Mouse (Mus musculus): Measurements from ENCODE around the gene Dock7. TPM values are rescaled to one million over a fixed set of nuclear protein-coding genes. Genes with fewer than 3 reads are reported as not detected.
"Not testable (repeated sequence)": the region's sequence is repeated elsewhere in the genome, so short reads cannot be mapped to it uniquely, and the experiment has no call there.

Dock7 gene
- polyA plus RNA-seq, 1 experiment: 125 TPM

GRCm38 (mm10) chr4:99044854-99045253 is 75.9 kb downstream of the Dock7 start:
- TF ChIP-seq CTCF (IDR thresholded peaks at IDR 0.05; ENCODE audit: borderline replicate concordance, insufficient read depth, low read length) (no peak), POLR2A (IDR thresholded peaks at IDR 0.05; ENCODE audit: low read depth, low read length) (no peak)
- Histone ChIP-seq H3K4me3 (ENCODE audit: insufficient read depth, low read length) (no peak overlapping the region), H3K27ac (ENCODE audit: insufficient read depth, low read length) (no peak overlapping the region), H3K4me1 (ENCODE audit: control insufficient read depth, insufficient read depth, low read length) (no peaks in the 10 kb centered on the region)

- Histone ChIP-seq H3K27ac (ENCODE audit: insufficient read depth, low read length) (no peak overlapping the region), H3K4me3 (ENCODE audit: insufficient read depth, low read length) (no peak overlapping the region), H3K4me1 (ENCODE audit: control insufficient read depth, insufficient read depth, low read length) (no peaks in the 10 kb centered on the region)
- no peak for TF ChIP-seq CTCF (IDR thresholded peaks at IDR 0.05; ENCODE audit: borderline replicate concordance, insufficient read depth, low read length)
- TF ChIP-seq POLR2A (IDR thresholded peaks at IDR 0.05; ENCODE audit: low read depth, low read length): no peak
Measured at GRCm38 (mm10) chr4:99032921-99033320, 87.8 kb downstream of the Dock7 start.

GRCm38 (mm10) chr4:99030686-99031085 is 90.0 kb downstream of the Dock7 start, which contains the start of gene Angptl3:
Gene Angptl3 (plus strand): TSS chr4:99030954.
- H3K4me1 ChIP-seq (ENCODE audit: control insufficient read depth, insufficient read depth, low read length): no peaks in the 10 kb centered on the region
- H3K4me3 ChIP-seq (ENCODE audit: insufficient read depth, low read length): no peak within 1 kb of the TSS
- H3K27ac ChIP-seq (ENCODE audit: insufficient read depth, low read length): no peak within 1 kb of the TSS
- TF ChIP-seq CTCF (IDR thresholded peaks at IDR 0.05; ENCODE audit: borderline replicate concordance, insufficient read depth, low read length): no peak
- no peak for TF ChIP-seq POLR2A (IDR thresholded peaks at IDR 0.05; ENCODE audit: low read depth, low read length)

GRCm38 (mm10) chr4:99028377-99028776 is 92.3 kb downstream of the Dock7 start:
- Histone ChIP-seq H3K4me1 (ENCODE audit: control insufficient read depth, insufficient read depth, low read length) (no peaks in the 10 kb centered on the region), H3K4me3 (ENCODE audit: insufficient read depth, low read length) (no peak overlapping the region), H3K27ac (ENCODE audit: insufficient read depth, low read length) (no peak overlapping the region)
- no peak for TF ChIP-seq CTCF (IDR thresholded peaks at IDR 0.05; ENCODE audit: borderline replicate concordance, insufficient read depth, low read length)
- no peak for TF ChIP-seq POLR2A (IDR thresholded peaks at IDR 0.05; ENCODE audit: low read depth, low read length)

- Histone ChIP-seq H3K27ac (ENCODE audit: insufficient read depth, low read length) (no peak overlapping the region), H3K4me1 (ENCODE audit: control insufficient read depth, insufficient read depth, low read length) (peaks cover 3% of the 10 kb centered on the region; the same call in 1 of the 2 replicates), H3K4me3 (ENCODE audit: insufficient read depth, low read length) (no peak overlapping the region)
- no peak for TF ChIP-seq CTCF (IDR thresholded peaks at IDR 0.05; ENCODE audit: borderline replicate concordance, insufficient read depth, low read length)
- no peak for TF ChIP-seq POLR2A (IDR thresholded peaks at IDR 0.05; ENCODE audit: low read depth, low read length)
Measured at GRCm38 (mm10) chr4:99022221-99022620, 98.5 kb downstream of the Dock7 start.

- H3K4me1 ChIP-seq (ENCODE audit: control insufficient read depth, insufficient read depth, low read length): no peaks in the 10 kb centered on the region
- no peak overlapping the region for H3K27ac ChIP-seq (ENCODE audit: insufficient read depth, low read length)
- no peak overlapping the region for H3K4me3 ChIP-seq (ENCODE audit: insufficient read depth, low read length)
- TF ChIP-seq CTCF (IDR thresholded peaks at IDR 0.05; ENCODE audit: borderline replicate concordance, insufficient read depth, low read length) (no peak), POLR2A (IDR thresholded peaks at IDR 0.05; ENCODE audit: low read depth, low read length) (no peak)
Measured at GRCm38 (mm10) chr4:99011039-99011438, 109.7 kb downstream of the Dock7 start.

GRCm38 (mm10) chr4:99006319-99006718 is 114.4 kb downstream of the Dock7 start:
- no peak overlapping the region for H3K4me3 ChIP-seq (ENCODE audit: insufficient read depth, low read length)
- no peaks in the 10 kb centered on the region for H3K4me1 ChIP-seq (ENCODE audit: control insufficient read depth, insufficient read depth, low read length)
- no peak overlapping the region for H3K27ac ChIP-seq (ENCODE audit: insufficient read depth, low read length)
- no peak for TF ChIP-seq POLR2A (IDR thresholded peaks at IDR 0.05; ENCODE audit: low read depth, low read length)
- TF ChIP-seq CTCF (IDR thresholded peaks at IDR 0.05; ENCODE audit: borderline replicate concordance, insufficient read depth, low read length): no peak

GRCm38 (mm10) chr4:99005574-99005973 is 115.1 kb downstream of the Dock7 start:
- TF ChIP-seq CTCF (IDR thresholded peaks at IDR 0.05; ENCODE audit: borderline replicate concordance, insufficient read depth, low read length): no peak
- no peak for TF ChIP-seq POLR2A (IDR thresholded peaks at IDR 0.05; ENCODE audit: low read depth, low read length)
- H3K4me3 ChIP-seq (ENCODE audit: insufficient read depth, low read length): no peak overlapping the region
- H3K4me1 ChIP-seq (ENCODE audit: control insufficient read depth, insufficient read depth, low read length): no peaks in the 10 kb centered on the region
- no peak overlapping the region for H3K27ac ChIP-seq (ENCODE audit: insufficient read depth, low read length)

GRCm38 (mm10) chr4:98993491-98993890 is 127.2 kb downstream of the Dock7 start:
- no peak overlapping the region for H3K4me3 ChIP-seq (ENCODE audit: insufficient read depth, low read length)
- H3K27ac ChIP-seq (ENCODE audit: insufficient read depth, low read length): no peak overlapping the region
- H3K4me1 ChIP-seq (ENCODE audit: control insufficient read depth, insufficient read depth, low read length): no peaks in the 10 kb centered on the region
- TF ChIP-seq POLR2A (IDR thresholded peaks at IDR 0.05; ENCODE audit: low read depth, low read length) (no peak), CTCF (IDR thresholded peaks at IDR 0.05; ENCODE audit: borderline replicate concordance, insufficient read depth, low read length) (no peak)

- no peak overlapping the region for H3K4me3 ChIP-seq (ENCODE audit: insufficient read depth, low read length)
- no peaks in the 10 kb centered on the region for H3K4me1 ChIP-seq (ENCODE audit: control insufficient read depth, insufficient read depth, low read length)
- no peak overlapping the region for H3K27ac ChIP-seq (ENCODE audit: insufficient read depth, low read length)
- TF ChIP-seq POLR2A (IDR thresholded peaks at IDR 0.05; ENCODE audit: low read depth, low read length): no peak
- TF ChIP-seq CTCF (IDR thresholded peaks at IDR 0.05; ENCODE audit: borderline replicate concordance, insufficient read depth, low read length): no peak
Measured at GRCm38 (mm10) chr4:98984701-98985100, 136.0 kb downstream of the Dock7 start.

- not testable (repeated sequence) for H3K4me1 ChIP-seq (ENCODE audit: control insufficient read depth, insufficient read depth, low read length); H3K27ac ChIP-seq (ENCODE audit: insufficient read depth, low read length)
Measured at GRCm38 (mm10) chr4:98979976-98980375, 140.7 kb downstream of the Dock7 start.

More at GRCm38 (mm10) chr4:98979976-98980375, 140.7 kb downstream of the Dock7 start:
- H3K4me3 ChIP-seq (ENCODE audit: insufficient read depth, low read length): not testable (repeated sequence)

Data from embryonic fibroblast, embryonic 13.5 days (primary cell).